Mouse (Mus musculus) neural tube, embryonic 14.5 days (tissue): Measurements from ENCODE around the gene Gpr88. TPM values are rescaled to one million over a fixed set of nuclear protein-coding genes. Genes with fewer than 3 reads are reported as not detected.

Source experiments
- ATAC-seq: fragments of 200-750 bp; cut with Nextera tagmentation; 2 replicates; pipeline ENCODE4 v1.8.0; 2017; ENCODE audit warnings: low read depth, mild to moderate bottlenecking, moderate TSS enrichment, moderate library complexity
- H3K27ac ChIP-seq: fragments of 300-500 bp; sonication (generic); 2 replicates; pipeline ENCODE4 v1.5.1; 2014; ENCODE audit warnings: low read depth, mild to moderate bottlenecking, control low read depth, low read length, moderate library complexity, mixed read lengths
- H3K27me3 ChIP-seq: fragments of 300-500 bp; sonication (generic); 2 replicates; pipeline ENCODE4 v1.6.1; 2014; ENCODE audit warnings: low read length; ENCODE audit not compliant: control insufficient read depth, insufficient read depth
- H3K36me3 ChIP-seq: fragments of 300-500 bp; sonication (generic); 2 replicates; pipeline ENCODE4 v1.6.1; 2014; ENCODE audit warnings: low read length, mixed read lengths; ENCODE audit not compliant: control insufficient read depth, insufficient read depth
- H3K4me1 ChIP-seq: fragments of 300-500 bp; sonication (generic); 2 replicates; pipeline ENCODE4 v1.6.1; 2014; ENCODE audit warnings: low read length; ENCODE audit not compliant: control insufficient read depth, insufficient read depth
- H3K4me2 ChIP-seq: fragments of 300-500 bp; sonication (generic); 2 replicates; pipeline ENCODE4 v1.6.1; 2014; ENCODE audit warnings: mild to moderate bottlenecking, low read depth, low read length, control low read depth
- H3K4me3 ChIP-seq: fragments of 300-500 bp; sonication (generic); 2 replicates; pipeline ENCODE4 v1.5.1; 2014; ENCODE audit warnings: low read depth, low read length, control low read depth, mixed read lengths
- H3K9ac ChIP-seq: fragments of 300-500 bp; sonication (generic); replicated peaks from 2 replicates; pipeline ENCODE4 v1.6.1; 2014; ENCODE audit warnings: low read depth, mild to moderate bottlenecking, control low read depth, low read length, mixed read lengths
- H3K9me3 ChIP-seq: fragments of 300-500 bp; sonication (generic); 2 replicates; pipeline ENCODE4 v1.6.1; 2016; ENCODE audit warnings: low read length; ENCODE audit not compliant: control insufficient read depth
- WGBS: fragments of 180-500 bp; shearing (Covaris S2); extraction: QIAGEN DNeasy Blood & Tissue Kit; methylation state at CpG from one replicate; pipeline ENCODE4 v1.1.7; 2014; 5-methylcytosine and 5-hydroxymethylcytosine counted together
- polyA plus RNA-seq: library from polyadenylated mRNA; unstranded; fragments of >200 nt; fragmentation: Nextera tagmentation; extraction: Ambion mirVana; gene quantifications from 2 replicates; pipeline ENCODE4 v1.2.1, GENCODE M21; 2014

Gpr88 gene
- polyA plus RNA-seq, 1 experiment from 2014 or later, result 4.2 TPM

DNA sequence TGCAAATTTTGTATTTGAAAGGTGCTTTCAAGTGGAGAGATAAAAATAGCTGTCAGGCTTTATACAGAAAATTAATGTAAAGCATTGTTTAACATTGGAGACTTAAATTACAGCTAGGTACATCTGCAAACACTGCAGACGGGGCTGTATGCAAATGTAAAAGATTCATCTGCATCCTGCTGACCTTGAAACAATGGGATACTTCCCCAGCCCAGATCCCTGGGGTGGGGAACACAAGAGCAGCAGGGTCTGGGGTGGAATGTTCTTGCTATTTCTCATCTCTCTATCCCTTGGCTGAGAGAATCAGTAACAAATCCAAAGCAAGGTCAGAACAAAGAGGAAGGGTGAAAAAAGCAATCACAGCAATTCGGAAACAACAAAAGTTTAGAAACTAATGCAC, 30.7 kb upstream of the Gpr88 start:
- H3K27ac ChIP-seq, result no peak overlapping the region
- H3K4me2 ChIP-seq, result no peak overlapping the region
- no peaks in the 10 kb centered on the region for H3K36me3 ChIP-seq
- H3K9ac ChIP-seq, result no peak overlapping the region
- H3K27me3 ChIP-seq, result no peaks in the 10 kb centered on the region
- no peaks in the 10 kb centered on the region for H3K4me1 ChIP-seq
- WGBS, result 20% methylated on average over 2 of the region's 2 CpGs
- no peaks in the 10 kb centered on the region for H3K9me3 ChIP-seq
- no peak for ATAC-seq
- H3K4me3 ChIP-seq, result no peak overlapping the region

DNA sequence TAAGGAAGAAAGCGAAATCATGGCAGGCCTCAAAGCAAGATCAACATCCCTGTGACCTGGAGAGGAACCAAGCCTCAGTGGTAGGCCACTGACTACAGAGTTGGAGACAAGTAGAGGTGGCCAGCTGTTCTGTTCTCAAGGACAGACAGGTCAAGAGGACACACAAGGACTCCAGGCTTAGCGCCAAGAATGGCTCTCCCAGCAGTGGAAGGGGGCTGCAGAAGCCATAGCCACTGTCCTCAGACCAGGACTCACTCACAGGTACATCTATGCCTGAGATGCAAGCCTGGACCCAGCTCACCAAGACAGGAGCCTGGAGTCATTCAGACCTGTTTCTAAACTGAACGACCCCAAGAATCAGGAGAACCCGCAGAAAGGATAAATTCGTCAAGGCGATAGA, 28.4 kb upstream of the Gpr88 start:
- Histone ChIP-seq H3K27ac (no peak overlapping the region), H3K9me3 (no peaks in the 10 kb centered on the region), H3K9ac (no peak overlapping the region), H3K36me3 (no peaks in the 10 kb centered on the region), H3K27me3 (no peaks in the 10 kb centered on the region), H3K4me1 (no peaks in the 10 kb centered on the region), H3K4me2 (no peak overlapping the region), H3K4me3 (no peak overlapping the region)
- ATAC-seq, result no peak; the same call in 1 of the 2 replicates
- 91% methylated on average over 6 of the region's 6 CpGs for WGBS

DNA sequence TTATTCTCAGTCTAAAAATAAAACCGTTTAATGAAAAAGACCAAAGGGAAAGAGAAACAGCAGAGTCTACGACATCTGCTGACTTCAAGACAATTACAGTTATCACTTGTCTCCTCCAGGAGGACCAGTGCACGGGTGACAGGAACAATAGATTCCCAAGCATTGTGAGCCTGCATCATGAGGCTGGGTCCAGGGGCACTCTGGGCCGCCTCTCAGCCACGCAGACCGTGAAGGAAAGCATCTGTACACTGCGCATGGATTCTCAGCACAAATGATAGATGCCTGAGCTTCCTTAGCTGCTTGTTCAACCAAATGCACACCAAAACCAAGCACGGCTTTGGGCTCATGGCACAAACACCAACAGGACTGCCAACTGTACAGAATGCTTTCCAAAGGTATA, 23.8 kb upstream of the Gpr88 start:
- Histone ChIP-seq H3K36me3 (no peaks in the 10 kb centered on the region), H3K9me3 (no peaks in the 10 kb centered on the region), H3K27ac (no peak overlapping the region), H3K9ac (no peak overlapping the region), H3K4me1 (no peaks in the 10 kb centered on the region), H3K27me3 (no peaks in the 10 kb centered on the region), H3K4me3 (no peak overlapping the region), H3K4me2 (no peak overlapping the region)
- 59% methylated on average over 8 of the region's 8 CpGs for WGBS
- ATAC-seq, result no peak

DNA sequence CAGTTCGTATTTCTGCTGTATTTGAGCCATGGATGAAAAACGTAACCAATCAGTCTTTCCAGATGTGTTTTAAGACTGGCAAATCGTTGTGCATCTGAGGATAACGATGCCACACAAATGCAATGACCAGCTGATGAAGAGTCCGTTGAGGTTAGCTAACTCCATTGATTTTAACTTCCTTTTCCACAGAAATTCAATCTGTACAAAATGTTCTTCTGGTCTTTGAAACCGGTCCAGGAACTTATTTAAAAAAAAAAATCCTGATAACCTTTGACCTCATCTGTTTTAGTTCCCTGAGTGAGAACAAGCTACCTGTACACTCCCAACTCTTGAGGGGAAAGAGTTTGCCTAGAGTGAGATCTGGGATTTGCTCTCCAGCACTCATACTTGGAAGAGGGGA, 18.4 kb upstream of the Gpr88 start:
- no peaks in the 10 kb centered on the region for H3K9me3 ChIP-seq
- no peaks in the 10 kb centered on the region for H3K36me3 ChIP-seq
- H3K4me3 ChIP-seq, result no peak overlapping the region
- no peak overlapping the region for H3K27ac ChIP-seq
- no peaks in the 10 kb centered on the region for H3K4me1 ChIP-seq
- no peak for ATAC-seq
- no peak overlapping the region for H3K4me2 ChIP-seq
- H3K9ac ChIP-seq, result no peak overlapping the region
- no peaks in the 10 kb centered on the region for H3K27me3 ChIP-seq
- WGBS, result 95% methylated on average over 6 of the region's 6 CpGs

DNA sequence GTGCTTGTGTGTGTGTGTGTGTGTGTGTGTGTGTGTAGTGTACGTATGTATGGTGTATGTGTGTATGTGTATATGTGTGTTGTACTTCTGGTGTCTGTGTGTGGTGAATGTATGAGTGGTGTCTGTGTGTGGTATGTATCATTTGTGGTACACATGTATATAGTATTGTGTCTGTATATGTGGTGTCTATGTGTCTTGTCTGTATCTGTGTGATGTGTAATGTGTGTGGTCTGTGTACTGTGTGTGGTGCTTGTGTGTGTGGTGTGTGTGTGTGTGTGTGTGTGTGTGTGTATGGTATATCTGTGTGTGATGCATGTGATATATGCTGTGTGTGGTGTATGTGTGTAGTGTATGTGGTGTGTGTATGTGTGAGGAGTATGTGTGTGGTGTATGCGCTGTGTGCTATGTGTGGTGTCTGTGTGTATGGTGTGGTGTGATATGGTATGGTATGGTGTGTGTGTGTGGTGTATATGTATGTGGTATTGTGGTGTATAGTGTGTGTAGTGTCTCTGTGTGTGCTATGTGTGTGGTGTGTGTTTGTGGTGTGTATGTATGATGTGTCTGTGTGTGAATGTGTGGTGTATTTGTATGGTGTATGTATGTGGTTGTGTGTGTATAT, 13.8 kb upstream of the Gpr88 start:
- Histone ChIP-seq H3K4me1 (no peaks in the 10 kb centered on the region), H3K9ac (no peak overlapping the region), H3K27ac (no peak overlapping the region), H3K4me3 (no peak overlapping the region), H3K27me3 (no peaks in the 10 kb centered on the region), H3K4me2 (no peak overlapping the region), H3K9me3 (no peaks in the 10 kb centered on the region), H3K36me3 (no peaks in the 10 kb centered on the region)
- peak; percentile 34; the same call in 1 of the 2 replicates for ATAC-seq
- 98% methylated on average over 2 of the region's 2 CpGs for WGBS

DNA sequence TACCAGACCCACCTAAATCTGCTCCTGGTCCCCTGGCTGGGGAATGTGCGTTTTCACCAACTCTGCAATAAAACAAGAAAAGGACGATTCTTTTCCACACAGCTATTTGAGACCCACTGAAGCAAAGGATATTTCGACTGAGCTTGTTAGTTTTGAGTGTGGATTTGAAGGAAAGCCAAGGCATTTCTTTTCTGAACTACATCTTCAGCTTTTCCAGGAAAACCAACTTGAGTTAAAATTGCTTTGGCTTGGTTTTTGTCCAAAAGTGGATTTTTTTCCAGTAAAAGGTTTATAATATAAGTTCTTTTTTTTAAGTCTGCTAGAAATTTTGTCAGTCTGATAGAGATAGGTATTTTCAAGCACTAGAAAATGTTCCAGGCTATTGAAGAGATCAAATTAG, 13.1 kb upstream of the Gpr88 start:
- H3K9ac ChIP-seq, result no peak overlapping the region
- H3K36me3 ChIP-seq, result no peaks in the 10 kb centered on the region
- H3K27me3 ChIP-seq, result no peaks in the 10 kb centered on the region
- ATAC-seq, result no peak
- no peaks in the 10 kb centered on the region for H3K4me1 ChIP-seq
- no peaks in the 10 kb centered on the region for H3K9me3 ChIP-seq
- no peak overlapping the region for H3K27ac ChIP-seq
- 67% methylated on average over 3 of the region's 3 CpGs for WGBS
- H3K4me3 ChIP-seq, result no peak overlapping the region
- H3K4me2 ChIP-seq, result no peak overlapping the region

DNA sequence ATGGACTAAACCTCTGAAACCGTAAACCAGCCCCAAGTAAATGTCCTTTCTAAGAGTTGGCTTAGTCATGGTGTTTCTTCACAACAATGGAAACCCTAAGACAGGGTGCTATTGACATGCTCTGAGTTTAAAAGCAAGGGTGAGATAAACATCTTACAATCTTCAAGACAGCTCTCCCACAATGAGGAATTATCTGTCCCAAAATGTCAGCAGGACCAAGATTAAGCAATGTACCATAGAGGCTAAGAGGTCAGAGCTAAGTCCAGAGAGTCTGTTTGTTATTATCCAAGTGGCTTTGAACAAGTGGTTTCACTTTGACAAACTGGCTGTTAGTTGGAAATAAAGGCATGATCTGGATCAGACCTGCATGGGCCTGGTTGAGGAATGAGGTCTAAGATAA, 10.7 kb upstream of the Gpr88 start:
- 85% methylated on average over 1 of the region's 1 CpGs for WGBS
- Histone ChIP-seq H3K4me1 (no peaks in the 10 kb centered on the region), H3K9ac (no peak overlapping the region), H3K9me3 (no peaks in the 10 kb centered on the region), H3K4me3 (no peak overlapping the region), H3K36me3 (no peaks in the 10 kb centered on the region), H3K27ac (no peak overlapping the region), H3K4me2 (no peak overlapping the region), H3K27me3 (no peaks in the 10 kb centered on the region)
- ATAC-seq, result no peak

DNA sequence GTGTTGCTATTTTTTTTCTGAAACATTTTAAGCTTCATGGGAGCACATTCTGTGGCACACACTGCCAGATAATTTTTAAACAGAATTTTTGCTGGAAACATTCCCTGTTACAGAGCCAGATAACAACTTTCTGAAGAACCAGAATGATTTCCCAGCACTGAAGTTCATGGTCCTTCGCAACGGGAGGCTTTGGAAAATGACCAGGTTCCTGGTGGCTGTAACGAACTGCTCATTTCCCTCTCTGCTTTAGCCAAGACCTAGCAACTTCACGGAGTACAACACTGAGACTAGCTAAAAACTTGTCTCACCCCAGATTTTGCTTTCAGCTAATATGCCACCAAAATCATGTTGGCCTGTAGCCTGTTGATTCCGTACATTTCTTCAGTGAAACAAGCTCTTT, 9.8 kb upstream of the Gpr88 start:
- Histone ChIP-seq H3K9me3 (no peaks in the 10 kb centered on the region), H3K27ac (no peak overlapping the region)

DNA sequence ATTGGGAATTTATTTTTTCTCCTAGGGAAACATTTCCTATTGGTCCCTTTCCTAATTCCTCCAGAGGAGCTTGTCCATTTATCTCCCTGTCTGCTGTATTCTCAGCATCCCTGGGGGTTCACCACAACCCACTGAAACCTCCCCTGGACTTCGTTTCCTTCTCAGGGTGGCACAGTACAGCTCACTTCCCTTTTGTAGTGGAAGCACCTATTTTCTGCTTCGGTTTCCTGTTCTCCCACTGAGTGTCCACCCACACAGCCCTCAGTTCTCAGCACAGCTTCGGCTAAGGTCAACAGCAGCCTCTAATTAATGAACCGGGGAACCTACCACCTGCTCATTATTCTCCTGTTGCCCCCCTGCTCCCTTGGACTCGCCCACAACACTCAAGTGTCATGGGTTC, 2.8 kb upstream of the Gpr88 start:
- no peaks in the 10 kb centered on the region for H3K36me3 ChIP-seq
- no peak for ATAC-seq
- H3K9ac ChIP-seq, result no peak overlapping the region
- no peak overlapping the region for H3K4me2 ChIP-seq
- H3K27ac ChIP-seq, result no peak overlapping the region
- 60% methylated on average over 5 of the region's 5 CpGs for WGBS
- peaks cover 7% of the 10 kb centered on the region for H3K27me3 ChIP-seq
- peaks cover 18% of the 10 kb centered on the region; the same call in 1 of the 2 replicates for H3K4me1 ChIP-seq
- H3K4me3 ChIP-seq, result no peak overlapping the region
- no peaks in the 10 kb centered on the region for H3K9me3 ChIP-seq

More for the DNA sequence above, 9.8 kb upstream of the Gpr88 start:
- no peak overlapping the region for H3K4me2 ChIP-seq
- no peak overlapping the region for H3K9ac ChIP-seq
- H3K4me1 ChIP-seq, result no peaks in the 10 kb centered on the region
- ATAC-seq, result no peak
- no peaks in the 10 kb centered on the region for H3K36me3 ChIP-seq
- H3K27me3 ChIP-seq, result no peaks in the 10 kb centered on the region
- H3K4me3 ChIP-seq, result no peak overlapping the region
- WGBS, result 93% methylated on average over 5 of the region's 5 CpGs
